Mouse (Mus musculus) limb, embryonic 13.5 days (tissue): ENCODE results near the gene Itsn1. TPM values are rescaled to one million over a fixed set of nuclear protein-coding genes. Genes with fewer than 3 reads are reported as not detected.

ENCODE experiments used
- ATAC-seq: fragments of 200-750 bp; cut with Nextera tagmentation; 2 replicates; pipeline ENCODE4 v1.8.0; 2017; ENCODE audit warnings: low read depth, moderate number of reproducible peaks, moderate TSS enrichment; ENCODE audit not compliant: low FRiP score
- H3K27ac ChIP-seq: fragments of 300-500 bp; sonication (generic); 2 replicates; pipeline ENCODE4 v1.5.1; 2015; ENCODE audit warnings: inconsistent platforms, mild to moderate bottlenecking, moderate library complexity
- H3K27me3 ChIP-seq: fragments of 300-500 bp; sonication (generic); 2 replicates; pipeline ENCODE4 v1.6.1; 2015; ENCODE audit warnings: mild to moderate bottlenecking, inconsistent platforms
- H3K36me3 ChIP-seq: fragments of 300-500 bp; sonication (generic); 2 replicates; pipeline ENCODE4 v1.6.1; 2015; ENCODE audit warnings: inconsistent platforms, mild to moderate bottlenecking, moderate library complexity
- H3K4me1 ChIP-seq: fragments of 300-500 bp; sonication (generic); 2 replicates; pipeline ENCODE4 v1.6.1; 2015; ENCODE audit warnings: inconsistent platforms
- H3K4me2 ChIP-seq: fragments of 300-500 bp; sonication (generic); replicated peaks from 2 replicates; pipeline ENCODE4 v1.6.1; 2015; ENCODE audit warnings: inconsistent platforms, mild to moderate bottlenecking, moderate library complexity
- H3K4me3 ChIP-seq: fragments of 300-500 bp; sonication (generic); 2 replicates; pipeline ENCODE4 v1.5.1; 2015; ENCODE audit warnings: moderate library complexity, mild to moderate bottlenecking, inconsistent platforms
- H3K9ac ChIP-seq: fragments of 300-500 bp; sonication (generic); 2 replicates; pipeline ENCODE4 v1.6.1; 2015; ENCODE audit warnings: mild to moderate bottlenecking, inconsistent platforms
- H3K9me3 ChIP-seq: fragments of 300-500 bp; sonication (generic); 2 replicates; pipeline ENCODE4 v1.6.1; 2016; ENCODE audit warnings: inconsistent platforms
- WGBS: fragments of 180-500 bp; shearing (Covaris S2); methylation state at CpG from one replicate; pipeline ENCODE4 v1.1.7; 2015; 5-methylcytosine and 5-hydroxymethylcytosine counted together
- polyA plus RNA-seq: library from polyadenylated mRNA; unstranded; fragments of >200 nt; fragmentation: Nextera tagmentation; extraction: Ambion mirVana; gene quantifications from 2 replicates; pipeline ENCODE4 v1.2.1, GENCODE M21; 2015

Gene Itsn1
- polyA plus RNA-seq, 1 experiment from 2014 or later, result 27.4 TPM

GRCm38 (mm10) chr16:91859203-91859602 lies 130.1 kb downstream of the Itsn1 start:
- H3K9me3 ChIP-seq, result no peaks in the 10 kb centered on the region
- H3K4me2 ChIP-seq, result no peak overlapping the region
- no peaks in the 10 kb centered on the region for H3K27me3 ChIP-seq
- no peak overlapping the region for H3K4me3 ChIP-seq
- WGBS, result 81% methylated on average over 3 of the region's 3 CpGs
- H3K4me1 ChIP-seq, result peaks cover 33% of the 10 kb centered on the region
- H3K36me3 ChIP-seq, result peaks cover 53% of the 10 kb centered on the region
- no peak overlapping the region for H3K9ac ChIP-seq
- H3K27ac ChIP-seq, result no peak overlapping the region
- no peak for ATAC-seq

GRCm38 (mm10) chr16:91859958-91860357 lies 130.9 kb downstream of the Itsn1 start:
- Histone ChIP-seq H3K4me1 (peaks cover 33% of the 10 kb centered on the region), H3K4me3 (no peak overlapping the region), H3K36me3 (peaks cover 53% of the 10 kb centered on the region), H3K9ac (0 out of 2 replicates have a peak overlapping the region, but pooled peaks have one; percentile 5), H3K9me3 (no peaks in the 10 kb centered on the region), H3K27ac (no peak overlapping the region), H3K27me3 (no peaks in the 10 kb centered on the region), H3K4me2 (no peak overlapping the region)
- WGBS, result 87% methylated on average over 8 of the region's 8 CpGs
- ATAC-seq, result no peak

DNA sequence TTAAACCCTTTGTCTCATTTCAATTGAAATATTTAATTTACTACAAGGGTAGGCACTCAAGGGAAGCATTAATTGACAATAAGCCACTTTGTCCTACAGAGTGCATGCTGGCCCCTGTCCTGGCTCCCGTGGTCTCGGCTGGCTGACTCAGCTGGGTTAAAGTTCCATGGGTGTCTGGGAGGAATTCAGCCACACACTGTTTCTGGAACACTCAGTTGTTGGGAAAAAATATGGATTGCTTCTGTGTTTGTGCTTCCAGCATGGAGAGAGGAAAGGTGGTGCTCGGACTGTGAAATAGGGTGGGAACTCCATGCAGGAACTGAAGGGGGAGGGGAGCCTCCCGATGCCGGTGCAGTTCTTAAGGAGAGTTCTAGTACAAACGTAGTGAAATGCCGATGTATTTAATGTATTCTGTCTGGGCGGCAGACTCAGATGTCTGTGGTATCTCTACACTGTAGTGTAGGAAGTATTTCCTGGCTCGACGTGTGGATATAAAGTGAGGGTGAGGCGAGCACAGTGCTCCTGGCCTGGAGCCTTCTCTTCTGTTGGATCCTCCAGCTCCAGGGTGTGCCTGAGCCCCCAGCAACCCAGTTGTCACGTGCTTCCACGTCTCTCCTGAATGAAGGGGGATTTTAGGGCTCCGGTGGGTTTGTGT lies 131.5 kb downstream of the Itsn1 start:
- Histone ChIP-seq H3K9me3 (no peaks in the 10 kb centered on the region), H3K27ac (peak overlapping the region; percentile 28), H3K27me3 (no peaks in the 10 kb centered on the region), H3K4me2 (peak overlapping the region; percentile 14), H3K4me1 (peaks cover 33% of the 10 kb centered on the region), H3K4me3 (no peak overlapping the region), H3K9ac (no peak overlapping the region; the same call in 1 of the 2 replicates), H3K36me3 (peaks cover 54% of the 10 kb centered on the region)
- WGBS, result 47% methylated on average over 14 of the region's 14 CpGs
- peak; percentile 42; the same call in 1 of the 2 replicates for ATAC-seq

DNA sequence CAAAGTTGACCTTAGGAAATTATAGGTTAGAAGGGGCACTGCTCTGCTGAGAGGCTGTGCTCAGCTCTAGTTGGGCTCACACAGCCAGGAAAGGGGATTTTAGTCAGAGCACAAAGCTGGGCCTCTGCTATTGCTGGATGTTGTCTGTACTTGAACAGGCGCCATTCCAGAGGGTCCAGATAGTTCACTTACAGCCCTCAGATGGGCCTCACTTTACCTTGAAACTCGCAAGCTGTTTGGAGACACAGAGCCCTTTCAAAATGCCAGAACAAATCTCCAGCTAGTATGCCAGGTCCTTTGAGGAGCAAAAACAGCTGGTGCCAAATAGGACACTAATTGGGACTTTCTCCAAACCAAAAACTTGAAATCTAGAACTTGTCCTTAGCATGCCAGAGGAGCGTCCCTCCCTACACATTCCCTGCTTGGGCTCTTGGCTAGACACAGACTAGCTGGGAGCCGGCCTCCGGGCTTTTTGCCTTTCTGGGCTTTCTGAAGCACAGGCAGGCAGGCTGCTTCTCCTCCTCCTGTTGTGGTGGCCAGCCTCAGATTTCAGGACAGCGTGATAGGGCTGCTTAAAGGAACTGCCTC lies 132.8 kb downstream of the Itsn1 start:
- no peaks in the 10 kb centered on the region for H3K9me3 ChIP-seq
- 0 out of 2 replicates have a peak overlapping the region, but pooled peaks have one; percentile 26 for H3K9ac ChIP-seq
- peak overlapping the region; percentile 52; the same call in 1 of the 2 replicates for H3K27ac ChIP-seq
- ATAC-seq, result no peak
- peaks cover 33% of the 10 kb centered on the region for H3K4me1 ChIP-seq
- H3K36me3 ChIP-seq, result peaks cover 49% of the 10 kb centered on the region
- no peak overlapping the region for H3K4me2 ChIP-seq
- no peak overlapping the region for H3K4me3 ChIP-seq
- WGBS, result 62% methylated on average over 6 of the region's 6 CpGs
- H3K27me3 ChIP-seq, result no peaks in the 10 kb centered on the region

DNA sequence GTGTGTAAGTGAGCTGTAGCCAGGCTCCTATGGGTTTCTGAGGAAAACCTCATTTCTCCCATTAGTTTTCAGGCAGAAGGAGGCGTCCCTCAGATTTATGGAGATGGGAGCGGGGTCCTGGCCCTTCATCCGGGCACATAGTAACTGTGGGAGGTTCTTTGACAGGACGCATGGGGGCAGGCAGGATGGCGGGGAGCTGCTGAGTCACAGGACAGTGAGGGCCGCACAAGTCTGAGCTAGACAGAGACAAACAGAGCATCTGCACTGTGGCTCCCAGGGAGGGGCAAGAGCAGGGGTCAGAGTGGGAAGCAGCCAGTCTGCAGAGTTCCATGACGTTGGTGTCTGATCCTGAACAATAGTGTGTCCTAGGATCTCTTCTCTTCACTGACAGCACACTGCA lies 133.8 kb downstream of the Itsn1 start:
- Histone ChIP-seq H3K4me2 (no peak overlapping the region), H3K27me3 (no peaks in the 10 kb centered on the region), H3K9me3 (no peaks in the 10 kb centered on the region), H3K9ac (no peak overlapping the region), H3K27ac (no peak overlapping the region), H3K4me3 (no peak overlapping the region), H3K36me3 (peaks cover 49% of the 10 kb centered on the region), H3K4me1 (peaks cover 33% of the 10 kb centered on the region)
- 58% methylated on average over 7 of the region's 7 CpGs for WGBS
- no peak for ATAC-seq

GRCm38 (mm10) chr16:91864646-91865332 lies 135.7 kb downstream of the Itsn1 start:
- Histone ChIP-seq H3K36me3 (peaks cover 64% of the 10 kb centered on the region), H3K27me3 (no peaks in the 10 kb centered on the region), H3K9ac (no peak overlapping the region), H3K4me1 (peaks cover 31% of the 10 kb centered on the region), H3K27ac (no peak overlapping the region), H3K4me3 (no peak overlapping the region), H3K9me3 (no peaks in the 10 kb centered on the region), H3K4me2 (no peak overlapping the region)
- no peak for ATAC-seq
- 81% methylated on average over 10 of the region's 10 CpGs for WGBS

GRCm38 (mm10) chr16:91865570-91866257 lies 136.6 kb downstream of the Itsn1 start:
- no peak overlapping the region for H3K4me2 ChIP-seq
- WGBS, result 83% methylated on average over 7 of the region's 7 CpGs

DNA sequence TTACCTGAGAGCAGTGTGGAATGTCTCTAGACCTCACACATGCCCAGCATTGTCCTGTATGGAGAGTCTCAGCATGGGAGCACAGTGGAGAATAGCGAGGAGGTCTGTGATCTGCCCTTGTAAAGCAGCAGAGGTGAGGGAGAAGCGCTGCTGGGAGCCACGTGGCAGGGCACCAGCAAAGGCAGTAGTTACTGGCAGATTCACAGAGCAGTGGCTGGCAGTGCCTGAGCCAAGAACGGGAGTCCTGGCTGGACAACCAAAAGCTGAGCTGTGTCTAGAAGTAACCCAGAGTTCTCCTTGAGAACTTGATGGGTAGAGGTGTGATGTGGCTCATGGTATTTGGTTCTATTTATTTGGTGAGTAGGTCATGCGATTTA lies 137.2 kb downstream of the Itsn1 start:
- no peak for ATAC-seq
- no peak overlapping the region for H3K4me3 ChIP-seq
- H3K27ac ChIP-seq, result no peak overlapping the region
- H3K27me3 ChIP-seq, result no peaks in the 10 kb centered on the region
- H3K36me3 ChIP-seq, result peaks cover 78% of the 10 kb centered on the region
- H3K9ac ChIP-seq, result no peak overlapping the region
- WGBS, result 82% methylated on average over 5 of the region's 5 CpGs
- no peaks in the 10 kb centered on the region for H3K9me3 ChIP-seq
- H3K4me1 ChIP-seq, result peaks cover 18% of the 10 kb centered on the region
- H3K4me2 ChIP-seq, result no peak overlapping the region

More at GRCm38 (mm10) chr16:91865570-91866257, 136.6 kb downstream of the Itsn1 start:
- Histone ChIP-seq H3K4me1 (peaks cover 23% of the 10 kb centered on the region), H3K27me3 (no peaks in the 10 kb centered on the region), H3K36me3 (peaks cover 73% of the 10 kb centered on the region), H3K4me3 (no peak overlapping the region), H3K9me3 (no peaks in the 10 kb centered on the region), H3K27ac (no peak overlapping the region), H3K9ac (no peak overlapping the region)
- no peak for ATAC-seq

- Histone ChIP-seq H3K9ac (no peak overlapping the region), H3K4me3 (no peak overlapping the region), H3K4me1 (peaks cover 3% of the 10 kb centered on the region; the same call in 1 of the 2 replicates), H3K4me2 (no peak overlapping the region), H3K9me3 (no peaks in the 10 kb centered on the region), H3K27ac (no peak overlapping the region), H3K36me3 (peaks cover 90% of the 10 kb centered on the region), H3K27me3 (no peaks in the 10 kb centered on the region)
- 91% methylated on average over 8 of the region's 8 CpGs for WGBS
- no peak for ATAC-seq
These were observed 138.6 kb downstream of the Itsn1 start for GRCm38 (mm10) chr16:91867672-91868071.

DNA sequence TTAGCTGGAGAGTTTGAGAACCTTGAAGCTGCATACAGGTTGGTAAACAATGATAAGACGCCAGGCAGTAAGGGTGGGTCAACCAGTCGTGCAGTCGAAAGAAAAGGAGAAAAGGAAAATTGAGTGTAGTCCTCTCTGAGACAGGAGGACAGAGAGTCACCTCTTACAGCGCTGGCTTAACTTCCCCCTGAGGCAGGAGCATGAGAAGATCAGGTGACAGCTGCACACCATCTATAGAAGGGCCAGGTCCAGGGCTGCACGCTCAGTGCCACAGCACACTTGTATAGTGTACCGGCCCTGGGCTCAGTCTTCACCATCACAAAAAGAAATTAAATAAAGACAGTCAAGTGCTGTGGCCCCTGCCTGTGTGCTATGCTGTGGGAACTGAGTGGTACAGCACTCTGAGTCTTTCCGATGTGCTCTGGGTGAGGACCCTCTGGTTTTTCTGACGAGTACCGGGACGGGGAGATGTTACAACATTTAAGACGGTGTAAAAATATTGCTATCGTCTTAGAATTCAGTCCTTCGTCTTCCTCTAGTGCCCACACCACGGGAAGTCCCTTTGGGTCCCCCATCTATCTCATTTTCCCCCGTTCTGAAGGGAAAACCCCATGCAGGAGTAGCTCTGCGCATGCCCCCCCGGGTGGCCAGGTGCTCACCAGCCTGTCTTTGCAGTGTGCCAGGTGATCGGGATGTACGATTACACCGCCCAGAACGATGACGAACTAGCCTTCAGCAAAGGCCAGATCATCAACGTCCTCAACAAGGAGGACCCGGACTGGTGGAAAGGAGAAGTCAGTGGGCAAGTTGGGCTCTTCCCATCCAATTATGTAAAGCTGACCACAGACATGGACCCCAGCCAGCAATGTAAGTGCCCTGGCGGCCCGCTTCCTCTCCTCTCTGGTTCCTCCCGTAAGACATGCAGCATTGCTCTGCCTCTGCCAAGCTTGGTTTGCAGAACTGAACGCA lies 140.1 kb downstream of the Itsn1 start:
- H3K27ac ChIP-seq, result no peak overlapping the region
- no peak overlapping the region for H3K9ac ChIP-seq
- no peak overlapping the region for H3K4me3 ChIP-seq
- no peak overlapping the region for H3K4me2 ChIP-seq
- peaks cover 2% of the 10 kb centered on the region for H3K4me1 ChIP-seq
- no peaks in the 10 kb centered on the region for H3K27me3 ChIP-seq
- WGBS, result 91% methylated on average over 28 of the region's 28 CpGs
- H3K9me3 ChIP-seq, result no peaks in the 10 kb centered on the region
- no peak for ATAC-seq
- H3K36me3 ChIP-seq, result peaks cover 75% of the 10 kb centered on the region

GRCm38 (mm10) chr16:91870158-91870582 lies 141.1 kb downstream of the Itsn1 start:
- Histone ChIP-seq H3K4me1 (peaks cover 12% of the 10 kb centered on the region), H3K27ac (no peak overlapping the region), H3K9ac (no peak overlapping the region), H3K4me2 (no peak overlapping the region), H3K4me3 (no peak overlapping the region), H3K9me3 (no peaks in the 10 kb centered on the region), H3K27me3 (no peaks in the 10 kb centered on the region), H3K36me3 (peaks cover 65% of the 10 kb centered on the region)
- WGBS, result 93% methylated on average over 6 of the region's 6 CpGs
- ATAC-seq, result no peak
